Mouse (Mus musculus) neural tube, embryonic 10.5 days (tissue): Measurements from ENCODE around the gene Cab39.

Experiments
- DNase-seq: peaks from one replicate; pipeline ENCODE4 v3.0.0-alpha.2; 2017; ENCODE audit warnings: low spot score; ENCODE audit errors: extremely low spot score

Gene Cab39

GRCm38 (mm10) chr1:85897901-85898760, 104.9 kb downstream of the Cab39 start:
- DNase-seq: no peak

GRCm38 (mm10) chr1:85898761-85899387, 105.6 kb downstream of the Cab39 start:
- no peak for DNase-seq

GRCm38 (mm10) chr1:85899388-85899761, 106.1 kb downstream of the Cab39 start:
- no peak for DNase-seq

GRCm38 (mm10) chr1:85900521-85901333, 107.5 kb downstream of the Cab39 start:
- no peak for DNase-seq
